Mouse (Mus musculus): ENCODE data around the gene Cep170b. TPM values are rescaled to one million over a fixed set of nuclear protein-coding genes. Genes with fewer than 3 reads are reported as not detected.
A peak's percentile ranks its signal among the peaks of the same experiment; 100 is the strongest.

Gene Cep170b
- polyA plus RNA-seq, 1 experiment, result 22.8 TPM

GRCm38 (mm10) chr12:112723445-112723844 is 3.2 kb downstream of the Cep170b start:
- TF ChIP-seq MYOG (IDR thresholded peaks at IDR 0.05; ENCODE audit: control insufficient read depth in 1 of 3, insufficient read depth in 1 of 3, insufficient read length in 2 of 3, low read depth in 2 of 3), result no peak
- TF ChIP-seq POLR2AphosphoS2 (IDR thresholded peaks at IDR 0.05; ENCODE audit: insufficient read length, low read depth), result no peak
- no peak for TF ChIP-seq POLR2A (IDR thresholded peaks at IDR 0.05; ENCODE audit: insufficient read length, low read depth)
- TF ChIP-seq REST (IDR thresholded peaks at IDR 0.05; ENCODE audit: insufficient read depth, insufficient read length), result no peak
- no peaks in the 10 kb centered on the region for H3K36me3 ChIP-seq (ENCODE audit: control insufficient read depth, insufficient read depth)
- peaks cover 5% of the 10 kb centered on the region for H3K79me2 ChIP-seq (ENCODE audit: control insufficient read depth, insufficient read depth)
- H3K27me3 ChIP-seq (ENCODE audit: control insufficient read depth, insufficient read depth, insufficient read length), result no peaks in the 10 kb centered on the region
- no peak overlapping the region for H3ac ChIP-seq (ENCODE audit: control insufficient read depth, insufficient read length)
- H3K4me2 ChIP-seq (ENCODE audit: low read depth), result peak overlapping the region; percentile 86
- H3K4me3 ChIP-seq, result peak overlapping the region; percentile 38

- Histone ChIP-seq H3K36me3 (ENCODE audit: control insufficient read depth, insufficient read depth) (no peaks in the 10 kb centered on the region), H3K27me3 (ENCODE audit: control insufficient read depth, insufficient read depth, insufficient read length) (no peaks in the 10 kb centered on the region), H3K4me2 (ENCODE audit: low read depth) (peak overlapping the region; percentile 86), H3K4me3 (peak overlapping the region; percentile 38), H3ac (ENCODE audit: control insufficient read depth, insufficient read length) (no peak overlapping the region), H3K79me2 (ENCODE audit: control insufficient read depth, insufficient read depth) (peaks cover 5% of the 10 kb centered on the region)
- TF ChIP-seq SRF (IDR thresholded peaks at IDR 0.05; ENCODE audit: control insufficient read depth, insufficient read length, low read depth) (no peak), USF1 (IDR thresholded peaks at IDR 0.05; ENCODE audit: low read depth) (no peak), E2F4 (IDR thresholded peaks at IDR 0.05; ENCODE audit: insufficient read depth) (no peak), MAX (IDR thresholded peaks at IDR 0.05; ENCODE audit: low read depth) (no peak), TCF12 (IDR thresholded peaks at IDR 0.05; ENCODE audit: insufficient read depth, poor library complexity, severe bottlenecking) (no peak), MYOD1 (IDR thresholded peaks at IDR 0.05; ENCODE audit: control insufficient read depth in 1 of 3, insufficient read length in 2 of 3, low read depth in 2 of 3) (no peak), TCF3 (IDR thresholded peaks at IDR 0.05; ENCODE audit: insufficient read length, low read depth) (no peak), REST (IDR thresholded peaks at IDR 0.05; ENCODE audit: insufficient read depth, insufficient read length) (no peak), MYOG (IDR thresholded peaks at IDR 0.05; ENCODE audit: control insufficient read depth in 1 of 3, insufficient read depth in 1 of 3, insufficient read length in 2 of 3, low read depth in 2 of 3) (no peak), POLR2A (IDR thresholded peaks at IDR 0.05; ENCODE audit: insufficient read length, low read depth) (no peak), CEBPB (IDR thresholded peaks at IDR 0.05; ENCODE audit: insufficient read depth, poor library complexity, severe bottlenecking) (no peak), POLR2AphosphoS2 (IDR thresholded peaks at IDR 0.05; ENCODE audit: insufficient read length, low read depth) (no peak)
Measured at GRCm38 (mm10) chr12:112724077-112724805, 4.0 kb downstream of the Cep170b start.

GRCm38 (mm10) chr12:112727801-112728200 is 7.5 kb downstream of the Cep170b start:
- TF ChIP-seq TCF3 (IDR thresholded peaks at IDR 0.05; ENCODE audit: insufficient read length, low read depth), result no peak
- no peak for TF ChIP-seq MAX (IDR thresholded peaks at IDR 0.05; ENCODE audit: low read depth)
- no peak for TF ChIP-seq MYOG (IDR thresholded peaks at IDR 0.05; ENCODE audit: control insufficient read depth in 1 of 3, insufficient read depth in 1 of 3, insufficient read length in 2 of 3, low read depth in 2 of 3)
- TF ChIP-seq TCF12 (IDR thresholded peaks at IDR 0.05; ENCODE audit: insufficient read depth, poor library complexity, severe bottlenecking), result no peak
- TF ChIP-seq CEBPB (IDR thresholded peaks at IDR 0.05; ENCODE audit: insufficient read depth, poor library complexity, severe bottlenecking), result no peak
- TF ChIP-seq REST (IDR thresholded peaks at IDR 0.05; ENCODE audit: insufficient read depth, insufficient read length), result no peak
- TF ChIP-seq POLR2AphosphoS2 (IDR thresholded peaks at IDR 0.05; ENCODE audit: insufficient read length, low read depth), result no peak
- no peak for TF ChIP-seq POLR2A (IDR thresholded peaks at IDR 0.05; ENCODE audit: insufficient read length, low read depth)
- no peak for TF ChIP-seq E2F4 (IDR thresholded peaks at IDR 0.05; ENCODE audit: insufficient read depth)
- no peak for TF ChIP-seq MYOD1 (IDR thresholded peaks at IDR 0.05; ENCODE audit: control insufficient read depth in 1 of 3, insufficient read length in 2 of 3, low read depth in 2 of 3)
- no peak for TF ChIP-seq USF1 (IDR thresholded peaks at IDR 0.05; ENCODE audit: low read depth)
- no peak for TF ChIP-seq SRF (IDR thresholded peaks at IDR 0.05; ENCODE audit: control insufficient read depth, insufficient read length, low read depth)

GRCm38 (mm10) chr12:112730808-112731207 is 10.6 kb downstream of the Cep170b start:
- Histone ChIP-seq H3K27me3 (ENCODE audit: control insufficient read depth, insufficient read depth, insufficient read length) (no peaks in the 10 kb centered on the region), H3K36me3 (ENCODE audit: control insufficient read depth, insufficient read depth) (peaks cover 4% of the 10 kb centered on the region), H3K4me3 (no peak overlapping the region), H3ac (ENCODE audit: control insufficient read depth, insufficient read length) (no peak overlapping the region), H3K79me2 (ENCODE audit: control insufficient read depth, insufficient read depth) (no peaks in the 10 kb centered on the region), H3K4me2 (ENCODE audit: low read depth) (no peak overlapping the region)
- TF ChIP-seq SRF (IDR thresholded peaks at IDR 0.05; ENCODE audit: control insufficient read depth, insufficient read length, low read depth), result no peak
- no peak for TF ChIP-seq E2F4 (IDR thresholded peaks at IDR 0.05; ENCODE audit: insufficient read depth)
- no peak for TF ChIP-seq TCF12 (IDR thresholded peaks at IDR 0.05; ENCODE audit: insufficient read depth, poor library complexity, severe bottlenecking)

More at GRCm38 (mm10) chr12:112727801-112728200, 7.5 kb downstream of the Cep170b start:
- H3K36me3 ChIP-seq (ENCODE audit: control insufficient read depth, insufficient read depth), result no peaks in the 10 kb centered on the region
- no peak overlapping the region for H3K4me3 ChIP-seq
- peaks cover 5% of the 10 kb centered on the region for H3K79me2 ChIP-seq (ENCODE audit: control insufficient read depth, insufficient read depth)
- no peak overlapping the region for H3ac ChIP-seq (ENCODE audit: control insufficient read depth, insufficient read length)
- H3K27me3 ChIP-seq (ENCODE audit: control insufficient read depth, insufficient read depth, insufficient read length), result no peaks in the 10 kb centered on the region
- peak overlapping the region; percentile 50 for H3K4me2 ChIP-seq (ENCODE audit: low read depth)

- H3ac ChIP-seq (ENCODE audit: control insufficient read depth, insufficient read length), result no peak overlapping the region
- H3K36me3 ChIP-seq (ENCODE audit: control insufficient read depth, insufficient read depth), result peaks cover 4% of the 10 kb centered on the region
- TF ChIP-seq POLR2AphosphoS2 (IDR thresholded peaks at IDR 0.05; ENCODE audit: insufficient read length, low read depth) (no peak), MYOD1 (IDR thresholded peaks at IDR 0.05; ENCODE audit: control insufficient read depth in 1 of 3, insufficient read length in 2 of 3, low read depth in 2 of 3) (peak in 2 of 3 experiments; percentile 11 to 28)
- no peak overlapping the region for H3K4me3 ChIP-seq
- H3K4me2 ChIP-seq (ENCODE audit: low read depth), result no peak overlapping the region
- H3K27me3 ChIP-seq (ENCODE audit: control insufficient read depth, insufficient read depth, insufficient read length), result no peaks in the 10 kb centered on the region
- no peaks in the 10 kb centered on the region for H3K79me2 ChIP-seq (ENCODE audit: control insufficient read depth, insufficient read depth)
Measured at GRCm38 (mm10) chr12:112732591-112732990, 12.3 kb downstream of the Cep170b start.

Data from myocyte (in vitro differentiated cells).